Mouse (Mus musculus) C2C12 (cell line): ENCODE measurements around the gene Tenm1.

Experiments used
- CTCF ChIP-seq: IDR thresholded peaks from one replicate; pipeline ENCODE4 v1.5.1; 2011; ENCODE audit not compliant: control insufficient read depth, insufficient read depth, insufficient read length
- MAX ChIP-seq: IDR thresholded peaks from one replicate; pipeline ENCODE4 v1.6.1; 2011; ENCODE audit warnings: mild to moderate bottlenecking, control low read depth
- MYOG ChIP-seq: IDR thresholded peaks from one replicate; pipeline ENCODE4 v1.6.1; 2011; ENCODE audit not compliant: control insufficient read depth, insufficient read length; ENCODE audit errors: extremely low read depth
- USF1 ChIP-seq: IDR thresholded peaks from one replicate; pipeline ENCODE4 v1.6.1; 2011; ENCODE audit warnings: low read depth, mild to moderate bottlenecking, control low read depth, moderate library complexity

DNA sequence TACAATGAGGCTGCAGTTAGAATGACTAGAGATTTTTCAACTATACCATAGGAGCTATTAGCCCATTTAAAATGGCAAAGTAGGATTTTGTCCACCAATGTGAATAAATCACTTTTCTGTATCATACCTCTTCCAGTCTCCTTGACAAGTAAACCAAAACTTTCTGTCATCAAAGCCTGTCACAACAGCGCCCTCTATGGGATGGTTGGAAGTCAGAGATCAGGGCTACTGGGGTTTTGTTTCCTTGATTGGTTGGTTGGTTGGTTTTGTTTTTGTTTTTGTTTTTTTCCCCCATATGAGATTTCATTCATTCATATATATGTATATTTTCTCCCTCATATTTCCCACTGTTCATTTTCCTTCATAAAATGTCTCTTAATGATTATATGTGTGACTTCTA is 455.4 kb downstream of the Tenm1 start:
- TF ChIP-seq CTCF, result no peak
- TF ChIP-seq USF1, result no peak
- no peak for TF ChIP-seq MAX
- no peak for TF ChIP-seq MYOG
